19 mouse cellular contexts compared by ENCODE assay signal in genomic region chr13:23769613-23770012, GRCm38 (mm10). TPM values are rescaled to one million over a fixed set of nuclear protein-coding genes. Genes with fewer than 3 reads are reported as not detected.
"Had no signal": no experiment of that assay in that cellular context is flagged by ENCODE, and none has a peak within 500 bp of the region (broad histone marks: within the 10 kb centered on the region; RNA-seq: fewer than 3 reads in every experiment).

Trim38 (plus strand) TSS chr13:23769913.

RNA-seq across cellular contexts. Expression of gene Trim38, which starts in this region (rescaled TPM):
- total RNA-seq: common myeloid progenitor, adult 5-6 weeks; forebrain, postnatal 0 days; gastrocnemius, adult 18-20 months; gastrocnemius, adult 2 months; gastrocnemius, adult 8-10 months; gastrocnemius, postnatal 10 days; gastrocnemius, postnatal 14 days; gastrocnemius, postnatal 25 days; gastrocnemius, postnatal 36 days; gastrocnemius, postnatal 4 days; granulocyte monocyte progenitor cell, adult 5-6 weeks; heart, adult 8-10 months had no signal
- polyA plus RNA-seq: embryonic facial prominence, embryonic 13.5 days; embryonic facial prominence, embryonic 15.5 days; erythroblast, embryonic 14.5 days; forebrain, embryonic 11.5 days; forebrain, embryonic 12.5 days; forebrain, embryonic 14.5 days; forebrain, embryonic 16.5 days; forebrain, postnatal 0 days had no signal
